Mouse (Mus musculus) Muller cell, postnatal 12 days (primary cell): ENCODE data around the gene Tmem269.

ENCODE experiments used
- DNase-seq: peaks from one replicate; pipeline ENCODE4 v3.0.0-alpha.2; 2015; ENCODE audit errors: inconsistent ontology term

Gene Tmem269

DNA sequence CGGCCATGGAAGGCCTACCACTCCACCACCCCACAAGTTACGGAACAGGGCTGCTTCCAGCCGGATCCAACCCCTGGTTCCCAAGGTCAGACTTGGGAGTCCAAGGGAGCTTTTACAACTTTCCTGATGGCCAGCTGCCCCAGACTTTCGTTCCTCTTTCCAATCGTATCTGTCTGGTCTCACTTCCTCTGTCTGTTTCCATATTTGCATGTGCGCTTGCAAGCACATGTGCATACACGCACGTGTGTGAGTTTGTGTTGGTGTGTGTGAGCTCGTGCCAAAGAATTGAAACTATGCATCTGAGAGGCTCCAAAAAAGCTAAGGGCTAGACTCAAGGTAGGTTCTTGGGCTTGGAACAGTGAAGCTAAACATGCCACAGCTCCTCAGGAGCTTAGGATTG, 36.6 kb downstream of the Tmem269 start:
- DNase-seq, result no peak

DNA sequence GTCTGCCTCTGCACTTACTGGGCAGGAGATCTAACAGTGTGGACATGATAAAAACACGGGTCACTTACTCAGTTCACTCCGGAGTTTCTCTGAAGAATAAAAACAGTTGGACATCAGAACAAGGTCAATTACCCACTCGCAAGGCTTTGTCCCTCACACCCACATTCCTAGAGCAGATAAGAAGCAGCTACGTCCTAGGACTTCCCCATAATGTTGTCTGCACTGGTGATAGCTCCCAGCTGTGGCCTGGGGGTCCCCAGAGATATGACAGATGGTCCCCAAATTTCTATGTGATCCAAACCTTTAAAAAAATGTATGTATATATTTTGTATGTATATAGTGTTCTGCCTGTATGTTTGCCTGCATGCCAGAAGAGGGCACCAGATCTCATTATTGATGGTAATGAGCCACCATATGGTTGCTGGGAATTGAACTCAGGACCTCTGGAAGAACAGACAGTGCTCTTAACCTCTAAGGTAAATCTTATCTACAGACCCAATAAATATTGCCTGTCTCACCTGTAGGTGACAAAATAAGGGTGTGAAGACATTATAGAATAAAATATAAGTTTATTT, 37.8 kb downstream of the Tmem269 start:
- DNase-seq, result no peak

DNA sequence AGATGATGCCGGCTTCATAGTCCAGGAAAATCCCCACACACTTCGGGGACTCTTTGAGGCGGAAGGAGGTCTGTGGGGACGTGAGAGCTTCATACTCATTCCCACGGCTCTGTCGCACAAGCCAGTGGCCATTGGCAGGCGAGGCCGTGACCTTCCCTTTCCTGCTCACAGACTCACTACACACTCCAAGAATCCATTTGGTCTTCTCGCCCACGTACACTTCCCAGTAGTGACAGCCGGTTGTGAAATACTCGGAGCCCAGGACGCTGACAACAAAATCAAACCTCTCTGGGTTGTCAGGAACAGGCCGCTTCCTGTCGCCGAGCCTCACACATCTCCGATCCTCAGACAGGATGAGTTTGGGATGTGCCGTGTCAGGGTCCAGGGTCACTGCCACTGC, 39.7 kb downstream of the Tmem269 start:
- no peak for DNase-seq

DNA sequence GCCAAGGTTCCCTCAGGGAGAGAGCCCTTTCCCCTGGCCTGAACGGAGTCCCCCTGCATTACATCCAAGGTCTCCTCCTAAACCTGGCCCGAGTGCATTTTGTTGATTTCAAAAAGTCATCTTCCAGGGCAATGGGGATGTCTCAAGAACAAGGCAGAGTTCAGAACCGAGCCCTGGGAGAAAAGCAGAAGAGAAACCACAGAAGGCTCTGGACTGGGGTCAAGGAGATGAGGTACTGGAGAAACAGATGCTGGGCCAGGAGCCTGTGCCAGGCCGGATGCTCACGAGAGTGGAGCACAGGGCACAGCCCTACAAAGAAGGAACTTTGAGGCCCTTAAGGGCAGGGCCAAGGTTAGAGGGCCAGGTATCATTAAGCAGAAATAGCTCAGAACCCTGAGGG, 40.3 kb downstream of the Tmem269 start:
- DNase-seq, result no peak

DNA sequence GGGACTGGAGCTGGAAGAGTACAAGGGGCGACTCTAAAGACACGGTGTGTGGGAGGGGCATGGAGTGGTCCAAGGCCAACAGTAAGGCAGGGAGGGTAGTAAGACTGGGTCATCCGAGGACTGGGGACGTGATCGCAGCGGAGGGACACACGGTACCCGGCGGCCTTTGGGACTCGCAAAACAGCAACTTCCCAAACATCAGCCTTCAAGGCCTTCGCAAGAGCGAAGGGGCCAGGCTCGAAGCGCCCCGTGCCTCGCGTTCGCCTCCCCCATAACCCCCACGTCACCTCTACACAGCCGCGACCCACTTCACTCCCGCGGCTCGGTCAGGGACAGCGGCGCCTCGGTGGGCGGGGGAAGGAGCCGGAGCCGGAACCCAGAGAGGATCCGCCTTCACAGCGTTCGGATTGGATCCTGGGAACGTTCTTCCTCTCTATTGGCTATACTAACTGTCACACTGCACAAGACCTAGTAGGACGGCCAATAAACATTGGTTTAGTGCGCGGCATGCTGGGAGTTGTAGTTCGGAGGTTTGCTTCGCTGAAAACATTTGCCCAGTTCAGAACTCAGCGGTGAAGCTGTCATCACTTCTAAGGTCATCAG, 44.1 kb downstream of the Tmem269 start, which contains the start of gene Zfp691:
TSS of gene Zfp691 (minus strand) at position 345 of the 603 bp plus-strand sequence.
- peak; percentile 97 for DNase-seq

DNA sequence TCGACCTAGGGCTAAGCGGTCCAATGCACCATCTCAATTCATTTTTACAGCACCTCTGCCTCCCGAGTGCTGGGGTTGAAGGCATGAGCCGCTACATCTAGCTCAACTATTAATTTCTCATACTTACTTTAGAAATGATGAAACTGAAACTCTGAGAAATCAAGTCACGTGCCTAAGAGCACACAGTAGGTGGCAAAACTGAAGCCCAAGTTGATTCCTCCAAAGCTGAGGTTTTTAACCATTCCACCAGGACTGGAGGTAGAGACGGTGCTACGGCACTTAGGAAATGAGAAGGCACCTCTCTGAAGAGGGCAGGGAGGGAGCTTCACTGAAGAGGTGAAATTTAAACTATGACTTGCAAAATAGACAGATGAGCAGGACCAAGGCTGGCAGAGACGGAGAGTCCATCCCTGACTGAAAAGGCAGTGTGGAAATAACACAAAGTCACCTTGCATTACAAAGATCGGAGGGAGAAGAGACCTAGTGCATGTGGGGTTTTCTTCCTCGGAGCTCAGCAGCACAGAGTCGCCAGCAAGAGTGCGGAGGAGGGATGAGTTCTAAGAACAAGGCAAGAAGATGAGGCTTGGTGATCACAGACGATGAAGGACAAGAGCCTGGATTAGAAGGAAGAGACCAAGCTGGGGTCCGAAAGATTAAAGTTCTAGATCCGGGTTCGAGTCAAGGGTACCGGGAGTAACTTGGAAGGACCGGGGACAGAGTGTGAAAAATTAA, 44.9 kb downstream of the Tmem269 start:
- DNase-seq, result no peak

DNA sequence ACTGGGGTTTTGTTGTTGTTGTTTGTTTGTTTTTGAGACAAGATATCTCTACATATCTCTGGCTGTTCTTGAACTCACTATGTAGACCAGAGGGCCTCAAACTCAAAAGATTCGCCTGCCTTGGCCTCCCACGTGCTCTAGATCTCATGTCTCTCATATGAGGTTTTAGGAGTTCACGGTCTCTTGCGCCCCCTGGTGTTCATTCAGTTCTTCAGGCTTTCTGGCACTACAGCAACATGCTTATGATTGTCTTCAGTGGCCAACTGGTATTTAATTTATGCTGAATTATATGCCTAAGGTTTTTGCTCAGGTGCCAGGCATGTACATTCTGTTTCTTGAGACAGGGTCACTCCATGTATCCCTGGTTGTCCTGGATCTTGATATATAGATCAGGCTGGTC, 50.4 kb downstream of the Tmem269 start:
- peak; percentile 66 for DNase-seq

DNA sequence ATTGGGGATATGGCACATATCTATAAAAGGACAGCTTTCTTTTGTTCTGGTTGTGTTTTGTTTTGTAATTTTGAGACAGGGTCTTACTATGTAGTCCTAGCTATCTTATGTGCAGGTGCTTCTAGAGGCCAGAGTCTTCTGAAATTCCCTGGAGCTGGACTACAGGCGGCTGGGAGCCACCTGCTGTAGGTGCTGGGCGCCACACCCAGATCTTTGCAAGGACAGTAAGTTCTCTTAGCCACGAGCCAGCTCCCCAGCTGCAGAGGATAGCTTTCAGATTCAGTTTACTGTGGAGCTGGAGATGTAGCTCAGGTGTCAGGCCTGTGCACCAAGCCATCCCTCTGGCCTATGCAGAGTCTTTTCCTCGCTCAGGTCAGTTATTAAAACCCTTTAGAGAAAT, 50.9 kb downstream of the Tmem269 start:
- DNase-seq, result no peak

DNA sequence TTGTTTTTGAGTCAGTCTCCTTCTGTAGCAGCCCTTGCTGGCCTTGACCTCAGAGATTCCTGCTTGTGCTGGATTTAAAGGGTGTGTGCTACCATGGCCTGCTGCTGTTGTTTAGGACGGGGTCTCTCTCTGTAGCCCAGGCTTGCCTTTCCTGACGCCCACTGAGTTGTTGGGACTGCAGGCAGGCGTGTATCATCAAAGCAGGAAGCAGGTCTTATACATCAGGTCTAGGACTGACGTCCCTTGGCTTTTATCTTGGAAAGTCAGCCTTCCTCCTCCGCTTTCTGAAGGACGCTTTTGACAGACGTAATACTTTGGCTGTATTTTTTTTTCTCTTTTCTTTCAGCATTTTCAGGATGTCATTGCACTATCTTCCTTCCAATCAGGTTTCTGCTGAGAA, 52.1 kb downstream of the Tmem269 start:
- DNase-seq, result no peak

DNA sequence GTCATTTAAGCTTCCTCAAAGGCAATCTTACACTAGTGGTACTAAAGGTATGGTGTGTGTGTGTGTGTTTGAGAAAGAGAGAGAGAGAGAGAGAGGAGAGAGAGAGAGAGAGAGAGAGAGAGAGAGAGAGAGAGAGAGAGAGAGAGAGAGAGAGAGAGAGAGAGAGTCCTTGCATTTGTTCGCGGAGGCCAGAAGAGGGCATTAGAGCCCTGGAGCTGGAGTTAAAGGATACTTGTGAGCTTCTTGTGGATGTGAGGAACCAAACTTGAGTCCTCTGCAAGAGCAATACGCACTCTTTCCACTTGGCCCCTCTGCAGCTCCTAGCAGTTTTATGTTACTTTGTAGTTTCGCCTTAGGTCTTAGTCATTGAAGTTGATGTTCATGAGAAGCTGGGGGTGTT, 55.0 kb downstream of the Tmem269 start:
- no peak for DNase-seq

DNA sequence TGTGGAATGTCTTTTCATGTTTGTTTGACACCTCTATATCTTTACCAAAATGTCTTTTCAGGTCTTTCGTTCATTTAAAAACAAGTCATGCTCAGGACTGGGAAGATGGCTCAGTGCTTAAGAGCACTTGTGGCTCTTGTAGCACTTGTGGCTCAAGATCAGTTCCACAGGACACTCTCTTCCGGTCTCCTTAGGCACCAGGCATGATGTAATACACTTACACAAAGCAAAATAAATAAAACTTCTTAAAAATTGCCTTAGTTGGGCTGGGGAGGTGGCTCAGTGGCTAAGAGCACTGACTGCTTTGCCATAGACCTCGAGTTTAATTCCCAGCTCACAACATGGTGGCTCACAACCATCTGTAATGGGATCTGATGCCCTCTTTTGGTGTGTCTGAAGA, 56.7 kb downstream of the Tmem269 start:
- no peak for DNase-seq

DNA sequence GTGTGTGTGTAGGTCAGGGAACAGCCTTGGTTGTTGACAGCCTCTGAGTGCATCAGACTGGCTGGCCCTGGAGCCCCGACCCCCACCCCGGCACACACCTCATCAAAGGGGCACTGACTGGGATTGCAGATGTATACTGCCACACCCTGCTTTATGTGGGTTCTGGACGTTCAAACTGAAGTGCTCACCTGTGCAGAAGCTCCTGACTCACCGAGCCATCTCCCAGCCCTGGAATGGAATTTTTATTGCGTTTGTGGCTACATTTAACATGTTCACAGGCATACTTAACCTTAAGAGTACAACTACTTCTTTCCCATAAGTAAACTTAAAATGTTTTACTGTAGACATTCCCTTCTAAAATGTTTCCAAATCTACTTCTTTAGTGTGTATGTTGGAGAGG, 60.1 kb downstream of the Tmem269 start:
- DNase-seq, result no peak

DNA sequence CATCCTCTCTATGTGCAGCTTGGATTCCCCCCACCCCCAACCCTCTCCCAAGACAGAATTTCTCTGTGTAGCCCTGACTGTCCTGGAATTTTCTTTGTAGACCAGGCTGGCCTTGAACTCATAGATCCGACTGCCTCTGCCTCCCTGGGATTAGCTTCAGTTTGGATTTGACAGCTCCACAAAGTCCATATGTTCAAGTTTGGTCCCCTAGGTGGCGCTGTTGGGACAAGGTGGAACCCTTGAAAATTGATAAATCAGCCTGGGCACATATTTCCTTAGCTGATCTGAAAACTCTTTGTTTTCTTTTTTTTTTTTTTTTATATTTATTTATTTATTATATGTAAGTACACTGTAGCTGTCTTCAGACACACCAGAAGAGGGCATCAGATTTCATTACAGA, 60.8 kb downstream of the Tmem269 start:
- no peak for DNase-seq
